Mouse (Mus musculus): Measurements from ENCODE around the gene R3hcc1l. TPM values are rescaled to one million over a fixed set of nuclear protein-coding genes. Genes with fewer than 3 reads are reported as not detected.

R3hcc1l gene
- polyA plus RNA-seq, 1 experiment from 2014 or later: 11.1 TPM

GRCm38 (mm10) chr19:42558701-42559100 is 40.1 kb downstream of the R3hcc1l start:
- H3K4me3 ChIP-seq (replicated peaks): no peak overlapping the region

GRCm38 (mm10) chr19:42561991-42562390 is 43.4 kb downstream of the R3hcc1l start:
- DNase-seq: no peak
- Histone ChIP-seq H3K27ac (no peak overlapping the region), H3K36me3 (peaks cover 19% of the 10 kb centered on the region), H3K9me3 (replicated peaks) (no peaks in the 10 kb centered on the region), H3K27me3 (no peaks in the 10 kb centered on the region), H3K9ac (no peak overlapping the region), H3K4me1 (replicated peaks) (no peaks in the 10 kb centered on the region), H3K4me3 (replicated peaks) (no peak overlapping the region), H3K4me2 (no peak overlapping the region)
- ATAC-seq (ENCODE audit: low read depth): no peak
- WGBS (ENCODE audit: insufficient replicate concordance): 84% methylated on average over 1 of the region's 1 CpGs

More at GRCm38 (mm10) chr19:42558701-42559100, 40.1 kb downstream of the R3hcc1l start:
- H3K27me3 ChIP-seq: no peaks in the 10 kb centered on the region
- no peak for DNase-seq
- peaks cover 12% of the 10 kb centered on the region for H3K36me3 ChIP-seq
- 80% methylated on average over 3 of the region's 3 CpGs for WGBS (ENCODE audit: insufficient replicate concordance)
- no peak overlapping the region for H3K4me2 ChIP-seq
- ATAC-seq (ENCODE audit: low read depth): no peak
- H3K4me1 ChIP-seq (replicated peaks): peaks cover 6% of the 10 kb centered on the region; the same call in 1 of the 2 replicates
- no peak overlapping the region for H3K9ac ChIP-seq
- H3K27ac ChIP-seq: no peak overlapping the region
- H3K9me3 ChIP-seq (replicated peaks): no peaks in the 10 kb centered on the region

GRCm38 (mm10) chr19:42562981-42563380 is 44.4 kb downstream of the R3hcc1l start:
- no peak overlapping the region for H3K9ac ChIP-seq
- no peak overlapping the region for H3K4me3 ChIP-seq (replicated peaks)
- H3K4me2 ChIP-seq: no peak overlapping the region
- H3K27me3 ChIP-seq: no peaks in the 10 kb centered on the region
- H3K9me3 ChIP-seq (replicated peaks): no peaks in the 10 kb centered on the region
- DNase-seq (no peak), ATAC-seq (ENCODE audit: low read depth) (no peak)
- H3K36me3 ChIP-seq: peaks cover 19% of the 10 kb centered on the region
- 90% methylated on average over 3 of the region's 3 CpGs for WGBS (ENCODE audit: insufficient replicate concordance)
- no peaks in the 10 kb centered on the region for H3K4me1 ChIP-seq (replicated peaks)
- H3K27ac ChIP-seq: no peak overlapping the region

GRCm38 (mm10) chr19:42563726-42564270 is 45.2 kb downstream of the R3hcc1l start:
- Histone ChIP-seq H3K4me3 (replicated peaks) (no peak overlapping the region), H3K27me3 (no peaks in the 10 kb centered on the region), H3K36me3 (peaks cover 19% of the 10 kb centered on the region), H3K4me2 (no peak overlapping the region), H3K4me1 (replicated peaks) (no peaks in the 10 kb centered on the region), H3K9ac (no peak overlapping the region), H3K9me3 (replicated peaks) (no peaks in the 10 kb centered on the region), H3K27ac (no peak overlapping the region)
- DNase-seq (no peak), ATAC-seq (ENCODE audit: low read depth) (no peak)
- 71% methylated on average over 3 of the region's 3 CpGs for WGBS (ENCODE audit: insufficient replicate concordance)

GRCm38 (mm10) chr19:42566283-42567019 is 47.9 kb downstream of the R3hcc1l start:
- ATAC-seq (ENCODE audit: low read depth): no peak
- Histone ChIP-seq H3K4me3 (replicated peaks) (no peak overlapping the region), H3K9ac (no peak overlapping the region), H3K9me3 (replicated peaks) (no peaks in the 10 kb centered on the region), H3K36me3 (peaks cover 19% of the 10 kb centered on the region), H3K4me1 (replicated peaks) (no peaks in the 10 kb centered on the region), H3K4me2 (no peak overlapping the region), H3K27ac (no peak overlapping the region), H3K27me3 (no peaks in the 10 kb centered on the region)
- 79% methylated on average over 4 of the region's 4 CpGs for WGBS (ENCODE audit: insufficient replicate concordance)
- no peak for DNase-seq

GRCm38 (mm10) chr19:42567020-42567419 is 48.5 kb downstream of the R3hcc1l start:
- H3K4me1 ChIP-seq (replicated peaks): no peaks in the 10 kb centered on the region
- no peak overlapping the region for H3K9ac ChIP-seq
- peaks cover 19% of the 10 kb centered on the region for H3K36me3 ChIP-seq
- DNase-seq (no peak), ATAC-seq (ENCODE audit: low read depth) (no peak)
- H3K4me3 ChIP-seq (replicated peaks): no peak overlapping the region
- H3K9me3 ChIP-seq (replicated peaks): no peaks in the 10 kb centered on the region
- H3K4me2 ChIP-seq: no peak overlapping the region
- H3K27me3 ChIP-seq: no peaks in the 10 kb centered on the region
- no peak overlapping the region for H3K27ac ChIP-seq

- 71% methylated on average over 2 of the region's 2 CpGs for WGBS (ENCODE audit: insufficient replicate concordance)
- H3K36me3 ChIP-seq: peaks cover 3% of the 10 kb centered on the region; the same call in 1 of the 2 replicates
- no peak overlapping the region for H3K4me2 ChIP-seq
- no peak overlapping the region for H3K9ac ChIP-seq
- DNase-seq: no peak
- no peak overlapping the region for H3K4me3 ChIP-seq (replicated peaks)
- H3K9me3 ChIP-seq (replicated peaks): no peaks in the 10 kb centered on the region
- no peak overlapping the region for H3K27ac ChIP-seq
- no peaks in the 10 kb centered on the region for H3K27me3 ChIP-seq
- no peak for ATAC-seq (ENCODE audit: low read depth)
- H3K4me1 ChIP-seq (replicated peaks): no peaks in the 10 kb centered on the region
Observed at GRCm38 (mm10) chr19:42569076-42569475, 50.5 kb downstream of the R3hcc1l start.

- no peak for ATAC-seq (ENCODE audit: low read depth)
- 76% methylated on average over 4 of the region's 4 CpGs for WGBS (ENCODE audit: insufficient replicate concordance)
Observed at GRCm38 (mm10) chr19:42571291-42571690, 52.7 kb downstream of the R3hcc1l start.

GRCm38 (mm10) chr19:42575317-42575716 is 56.8 kb downstream of the R3hcc1l start:
- Histone ChIP-seq H3K27ac (no peak overlapping the region), H3K9ac (no peak overlapping the region), H3K9me3 (replicated peaks) (no peaks in the 10 kb centered on the region), H3K27me3 (no peaks in the 10 kb centered on the region), H3K4me3 (replicated peaks) (no peak overlapping the region), H3K4me1 (replicated peaks) (peaks cover 12% of the 10 kb centered on the region), H3K36me3 (no peaks in the 10 kb centered on the region), H3K4me2 (no peak overlapping the region)
- ATAC-seq (ENCODE audit: low read depth): no peak
- DNase-seq: no peak
- 38% methylated on average over 2 of the region's 2 CpGs for WGBS (ENCODE audit: insufficient replicate concordance)

More at GRCm38 (mm10) chr19:42571291-42571690, 52.7 kb downstream of the R3hcc1l start:
- no peak overlapping the region for H3K9ac ChIP-seq
- peaks cover 12% of the 10 kb centered on the region for H3K4me1 ChIP-seq (replicated peaks)
- no peaks in the 10 kb centered on the region for H3K9me3 ChIP-seq (replicated peaks)
- no peak overlapping the region for H3K4me2 ChIP-seq
- no peaks in the 10 kb centered on the region for H3K36me3 ChIP-seq
- no peak overlapping the region for H3K27ac ChIP-seq
- DNase-seq: no peak
- no peak overlapping the region for H3K4me3 ChIP-seq (replicated peaks)
- H3K27me3 ChIP-seq: no peaks in the 10 kb centered on the region

GRCm38 (mm10) chr19:42576856-42577255 is 58.3 kb downstream of the R3hcc1l start:
- H3K27ac ChIP-seq: no peak overlapping the region
- 75% methylated on average over 1 of the region's 1 CpGs for WGBS (ENCODE audit: insufficient replicate concordance)
- no peak overlapping the region for H3K9ac ChIP-seq
- no peak overlapping the region for H3K4me2 ChIP-seq
- H3K4me1 ChIP-seq (replicated peaks): peaks cover 17% of the 10 kb centered on the region
- H3K36me3 ChIP-seq: no peaks in the 10 kb centered on the region
- H3K9me3 ChIP-seq (replicated peaks): no peaks in the 10 kb centered on the region
- no peak overlapping the region for H3K4me3 ChIP-seq (replicated peaks)
- ATAC-seq (ENCODE audit: low read depth) (no peak), DNase-seq (no peak)
- H3K27me3 ChIP-seq: no peaks in the 10 kb centered on the region

GRCm38 (mm10) chr19:42578631-42579030 is 60.1 kb downstream of the R3hcc1l start:
- DNase-seq (no peak), ATAC-seq (ENCODE audit: low read depth) (no peak)
- no peak overlapping the region for H3K4me3 ChIP-seq (replicated peaks)
- peaks cover 34% of the 10 kb centered on the region for H3K4me1 ChIP-seq (replicated peaks)
- no peaks in the 10 kb centered on the region for H3K9me3 ChIP-seq (replicated peaks)
- H3K9ac ChIP-seq: no peak overlapping the region
- peaks cover 10% of the 10 kb centered on the region for H3K36me3 ChIP-seq
- no peaks in the 10 kb centered on the region for H3K27me3 ChIP-seq
- 86% methylated on average over 4 of the region's 4 CpGs for WGBS (ENCODE audit: insufficient replicate concordance)
- H3K4me2 ChIP-seq: no peak overlapping the region
- H3K27ac ChIP-seq: no peak overlapping the region

- Histone ChIP-seq H3K36me3 (peaks cover 18% of the 10 kb centered on the region), H3K4me1 (replicated peaks) (peaks cover 40% of the 10 kb centered on the region), H3K9ac (no peak overlapping the region), H3K27ac (no peak overlapping the region), H3K4me3 (replicated peaks) (no peak overlapping the region), H3K9me3 (replicated peaks) (no peaks in the 10 kb centered on the region), H3K4me2 (no peak overlapping the region), H3K27me3 (no peaks in the 10 kb centered on the region)
- DNase-seq (no peak), ATAC-seq (ENCODE audit: low read depth) (no peak)
- 52% methylated on average over 4 of the region's 4 CpGs for WGBS (ENCODE audit: insufficient replicate concordance)
Observed at GRCm38 (mm10) chr19:42580701-42581100, 62.1 kb downstream of the R3hcc1l start.
